Mouse (Mus musculus) frontal cortex, postnatal 10 days (tissue): ENCODE data around the gene Rragd.

Experiments used
- DNase-seq, 2 experiments: peaks; one replicate each; pipeline ENCODE4 v3.0.0; 2022; ENCODE audit warnings: low spot score in 2 of 2, mixed read lengths in 1 of 2

Gene Rragd

DNA sequence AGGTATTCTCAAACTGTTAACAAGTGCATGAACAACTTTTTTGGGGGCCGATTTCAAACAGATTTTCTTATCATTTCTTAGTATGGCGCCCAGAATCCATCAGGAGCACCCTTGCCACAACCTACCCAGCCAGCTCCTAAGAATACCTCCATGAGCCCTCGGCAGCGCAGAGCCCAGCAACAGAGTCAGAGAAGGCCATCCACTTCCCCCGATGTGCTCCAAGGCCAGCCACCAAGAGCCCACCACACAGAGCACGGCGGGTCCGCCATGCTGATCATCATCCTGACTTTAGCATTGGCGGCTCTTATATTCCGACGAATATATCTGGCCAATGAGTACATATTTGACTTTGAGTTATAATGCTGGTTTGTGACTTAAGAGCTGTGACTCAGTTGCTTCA, 66.8 kb downstream of the Rragd start:
- DNase-seq, result no peak

DNA sequence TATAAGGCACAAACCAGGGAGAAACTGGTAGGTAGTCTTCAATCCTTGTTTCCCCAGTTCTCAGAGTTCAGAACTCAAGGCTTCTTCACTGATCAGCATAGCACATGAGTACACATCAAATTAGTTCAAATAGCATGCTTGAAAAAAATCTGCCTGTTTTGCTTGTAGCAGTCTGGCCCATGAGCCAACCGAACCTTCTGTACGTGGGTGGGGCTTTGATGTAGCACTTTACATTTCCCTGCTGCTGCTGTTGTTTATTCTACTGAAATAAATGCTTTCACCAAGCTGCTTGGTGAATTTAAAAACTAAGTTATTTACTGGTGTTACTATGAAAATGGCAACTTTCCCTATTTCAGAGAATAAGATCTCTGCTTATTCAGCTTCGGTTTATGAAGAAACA, 69.2 kb downstream of the Rragd start:
- no peak for DNase-seq

DNA sequence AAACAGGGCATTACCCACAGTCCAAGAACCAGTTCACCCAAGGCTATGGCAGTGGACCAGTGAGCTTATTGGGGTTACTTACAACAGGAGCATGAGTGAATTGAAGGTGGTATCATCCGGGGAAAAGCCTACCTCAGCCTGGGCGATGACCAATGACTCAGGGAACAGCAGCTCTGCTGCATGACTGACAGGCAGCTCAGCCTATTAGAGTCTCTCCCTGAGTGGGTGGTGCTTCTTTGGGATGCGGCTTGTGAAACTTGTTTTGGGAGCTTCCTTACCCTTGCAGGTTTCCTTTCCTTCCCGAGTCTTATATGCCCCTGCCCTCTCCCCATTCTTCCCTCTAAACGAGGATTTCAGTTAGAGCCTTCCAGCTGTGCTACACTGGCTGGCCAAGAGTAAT, 69.8 kb downstream of the Rragd start:
- DNase-seq, result no peak

DNA sequence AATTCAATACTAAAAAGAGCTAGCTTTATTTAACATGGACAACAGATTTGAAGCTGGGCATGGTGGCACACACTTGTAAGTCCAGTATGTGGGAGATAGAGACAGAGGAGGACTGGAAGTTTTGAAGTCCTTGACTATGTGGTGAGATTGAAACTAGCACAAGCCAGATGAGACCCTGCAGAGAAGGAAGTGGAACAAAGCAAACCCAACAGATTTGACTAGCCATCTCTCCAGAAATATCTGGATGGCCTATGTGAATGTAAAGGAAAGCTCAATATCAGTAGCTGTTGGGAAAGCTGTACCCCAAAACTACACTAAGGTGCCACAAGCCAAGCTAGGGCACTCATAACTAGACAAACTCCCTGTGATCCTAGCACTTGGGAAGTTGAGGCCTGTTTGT, 71.6 kb downstream of the Rragd start:
- no peak for DNase-seq

DNA sequence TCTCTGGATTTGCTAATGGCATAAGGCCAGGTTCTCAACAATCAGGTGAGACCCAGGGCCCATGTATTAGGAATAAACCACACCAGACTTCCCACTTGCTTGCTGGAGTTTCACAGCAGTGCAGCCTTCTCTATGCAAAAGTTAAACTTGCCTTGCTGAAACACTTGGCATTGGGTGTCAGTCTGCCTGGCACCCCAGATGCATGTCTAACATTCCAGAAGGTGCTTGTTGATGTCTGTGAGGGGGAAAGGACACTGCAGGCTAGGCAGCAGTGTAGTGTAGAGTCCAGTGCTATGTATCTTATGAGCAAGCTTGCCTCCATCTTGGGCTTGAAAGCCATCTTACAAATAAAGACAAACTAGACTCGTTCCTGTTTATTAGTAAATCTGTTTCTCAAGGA, 73.5 kb downstream of the Rragd start:
- DNase-seq, result no peak

DNA sequence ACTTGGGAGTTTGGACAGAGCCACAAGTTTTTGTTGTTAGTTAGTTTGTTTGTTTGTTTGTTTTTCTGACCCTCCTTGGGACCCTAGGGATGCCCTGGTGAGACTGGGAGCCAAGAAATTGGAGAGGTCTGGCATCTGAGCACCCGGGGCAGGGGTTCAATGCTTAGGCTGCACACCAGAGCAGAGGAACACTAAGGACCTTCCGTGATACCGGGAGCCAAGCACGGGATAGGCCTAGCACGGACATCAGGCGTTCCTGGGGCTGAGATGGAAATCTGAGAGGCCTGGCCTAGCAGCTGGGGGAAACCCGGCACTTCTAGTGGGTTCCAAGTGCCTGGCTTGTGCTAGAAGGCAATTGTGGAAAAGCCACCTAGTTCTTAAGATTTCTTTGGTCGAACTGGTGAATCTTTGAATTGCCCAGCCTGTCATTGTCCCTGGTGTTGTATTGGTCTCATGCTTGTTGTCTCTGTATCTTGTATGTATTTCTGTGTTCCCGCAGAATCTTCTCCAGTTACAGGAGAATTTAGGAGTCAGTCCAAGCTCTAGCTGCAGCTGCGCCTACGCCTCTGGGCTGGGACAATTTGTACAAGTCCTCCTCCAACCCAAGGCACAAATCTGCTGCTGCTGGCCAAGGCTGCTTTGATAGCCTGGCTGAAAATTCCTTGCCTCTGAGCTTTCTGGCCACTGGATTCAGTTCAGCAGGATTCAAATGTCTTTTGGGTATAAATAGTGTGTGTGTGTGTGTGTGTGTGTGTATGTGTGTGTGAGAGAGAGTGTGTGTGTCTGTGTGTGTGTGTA, 75.3 kb downstream of the Rragd start:
- no peak for DNase-seq

DNA sequence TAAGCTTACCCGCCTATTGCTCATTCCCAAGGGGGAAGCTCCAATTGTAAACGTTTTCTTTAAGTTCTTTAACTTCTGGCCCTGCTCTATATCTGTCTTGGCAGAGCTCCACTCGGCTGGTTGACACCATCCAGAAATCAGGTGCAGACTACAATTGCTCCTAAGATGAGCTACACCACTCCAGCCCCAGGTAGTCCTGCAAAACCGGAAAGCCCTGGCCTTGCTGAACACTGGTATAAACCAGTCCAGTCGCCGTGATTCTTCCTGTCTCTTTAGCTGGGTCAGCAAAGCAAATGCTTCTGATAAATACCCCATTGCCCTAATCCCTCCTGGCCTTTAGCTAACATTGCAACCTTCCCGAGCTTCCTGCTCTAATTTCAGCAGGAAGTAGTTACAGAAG, 78.3 kb downstream of the Rragd start:
- DNase-seq, result no peak

DNA sequence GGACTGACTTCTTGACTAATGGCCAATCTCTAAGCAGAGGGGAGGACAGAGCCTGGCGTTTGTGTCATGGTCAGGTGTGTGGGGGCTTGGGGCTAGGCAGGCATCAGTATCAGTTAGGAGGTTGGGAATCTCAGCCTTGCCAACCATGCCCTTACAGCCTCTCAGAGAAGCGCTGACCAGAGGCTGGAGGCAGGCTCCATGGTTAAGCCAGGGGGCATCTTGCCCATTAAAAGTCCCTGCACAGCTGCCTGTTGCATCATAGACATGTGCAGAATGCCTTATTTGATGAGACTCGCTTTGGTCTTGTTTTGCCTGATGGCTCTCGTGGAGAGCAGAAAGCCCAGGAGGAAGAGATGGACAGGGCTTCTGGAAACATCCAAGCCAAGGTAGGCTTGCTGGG, 80.1 kb downstream of the Rragd start, which contains the start of gene Gabrr2:
TSS of gene Gabrr2 (plus strand) at position 19 of the 400 bp plus-strand sequence.
- DNase-seq, result no peak

DNA sequence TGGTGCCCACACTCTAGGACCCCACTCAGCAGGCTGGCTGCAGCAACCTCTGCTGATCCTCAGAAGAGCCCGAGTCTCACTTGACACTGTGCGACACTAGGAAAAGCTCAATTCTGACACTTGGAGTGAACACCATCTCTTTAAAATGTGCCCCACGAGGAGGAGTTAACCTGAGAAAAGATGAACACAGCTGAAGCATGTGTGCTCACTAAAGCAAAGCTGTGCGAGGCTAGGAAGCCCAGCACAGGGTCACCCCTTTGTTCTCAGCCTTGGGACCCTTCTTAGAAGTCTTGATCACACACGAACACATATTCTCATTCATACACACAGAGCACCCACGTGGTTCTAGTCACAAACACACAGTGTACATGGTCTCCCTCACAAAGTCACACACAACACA, 82.1 kb downstream of the Rragd start:
- no peak for DNase-seq

DNA sequence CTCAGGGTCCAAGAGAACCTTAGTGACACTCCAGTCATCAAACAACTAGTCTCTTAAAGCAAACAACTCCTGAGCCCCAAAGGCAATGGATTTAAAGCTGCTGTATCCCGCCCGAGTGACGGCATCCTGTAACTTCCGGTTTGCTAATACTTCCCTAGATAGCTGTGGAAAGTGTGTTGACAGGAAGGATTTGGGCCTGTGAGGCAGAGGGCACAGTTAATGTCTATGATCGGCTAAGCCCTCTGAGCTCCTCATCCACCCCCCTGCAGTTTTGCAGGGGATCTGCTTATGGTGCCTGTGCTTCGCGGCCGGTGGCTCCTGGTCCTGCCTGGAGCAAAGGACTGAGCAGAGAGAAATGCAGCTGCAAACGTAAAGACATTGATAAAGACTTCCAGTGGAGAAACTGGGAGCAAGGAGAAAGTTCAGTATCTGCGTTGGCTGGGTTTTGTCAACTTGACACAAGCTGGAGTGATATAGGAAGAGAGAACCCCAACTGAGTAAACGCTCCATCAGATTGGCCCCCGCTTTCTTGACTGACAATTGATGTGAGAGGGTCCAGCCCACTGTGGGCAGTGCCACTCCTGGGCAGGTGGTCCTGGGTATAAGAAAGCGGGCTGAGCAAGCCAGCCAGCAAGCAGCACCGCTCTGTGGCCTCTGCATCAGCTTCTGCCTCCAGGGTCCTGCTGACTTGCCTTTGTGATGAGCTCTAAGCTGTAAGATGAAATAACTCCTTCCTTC, 83.6 kb downstream of the Rragd start:
- DNase-seq, result no peak

DNA sequence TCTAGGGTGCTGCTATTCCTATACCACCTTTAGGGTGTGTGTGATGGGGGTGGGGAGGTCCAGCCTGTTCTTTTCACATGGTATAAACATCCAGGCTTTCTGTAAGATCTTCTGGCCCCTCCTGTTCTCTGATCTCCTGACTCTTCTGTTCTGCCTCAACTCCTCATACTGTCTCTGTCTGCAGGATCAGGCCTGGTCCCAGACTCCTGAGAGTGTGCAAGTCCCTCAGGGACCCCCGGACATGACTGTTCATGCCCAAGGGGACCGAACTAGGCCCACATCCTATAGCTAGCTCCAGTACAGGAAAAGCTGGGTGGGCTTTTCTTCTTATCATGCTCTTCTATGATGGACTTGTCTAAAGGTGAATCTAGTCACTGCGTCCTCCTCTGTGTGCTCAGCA, 84.5 kb downstream of the Rragd start:
- DNase-seq, result no peak

DNA sequence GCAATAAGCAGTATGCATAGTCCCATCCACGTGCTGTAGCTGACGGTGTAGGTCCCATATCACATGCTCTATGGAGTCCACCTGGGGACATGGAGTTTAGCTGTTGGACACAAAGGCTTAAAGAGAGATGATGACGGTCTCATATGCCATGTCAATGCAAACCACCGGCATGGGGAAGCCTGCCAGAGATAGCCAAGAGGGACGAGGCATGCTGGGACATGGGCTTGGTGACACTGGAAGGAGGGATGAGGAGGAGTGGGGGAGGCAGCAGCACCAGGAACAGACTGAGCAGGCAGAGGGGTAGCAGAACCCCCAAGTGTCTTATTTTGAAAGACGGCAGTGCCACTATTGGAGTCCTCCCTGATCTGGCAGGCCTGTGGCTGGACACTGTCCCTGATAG, 85.0 kb downstream of the Rragd start:
- no peak for DNase-seq

DNA sequence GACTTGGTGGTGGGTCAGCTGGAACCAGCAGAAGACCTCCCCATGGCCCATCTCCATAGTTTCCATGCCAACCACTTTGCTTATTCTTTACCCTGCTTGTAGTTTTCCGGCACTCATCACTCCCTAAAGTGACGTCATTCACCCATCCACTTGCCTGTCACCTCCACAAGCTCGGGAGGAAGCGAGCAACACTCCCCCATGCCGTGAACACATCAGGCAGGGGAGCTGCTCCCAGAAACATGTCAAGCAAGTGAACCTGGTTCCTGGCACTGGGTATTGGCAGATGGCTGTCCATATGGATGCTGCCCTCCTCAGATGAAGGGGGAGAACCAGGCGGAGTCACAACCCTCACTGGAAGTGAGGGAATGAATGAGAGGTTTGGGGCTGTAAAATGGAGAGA, 86.1 kb downstream of the Rragd start:
- peak in 1 of 2 experiments; percentile 23 for DNase-seq

DNA sequence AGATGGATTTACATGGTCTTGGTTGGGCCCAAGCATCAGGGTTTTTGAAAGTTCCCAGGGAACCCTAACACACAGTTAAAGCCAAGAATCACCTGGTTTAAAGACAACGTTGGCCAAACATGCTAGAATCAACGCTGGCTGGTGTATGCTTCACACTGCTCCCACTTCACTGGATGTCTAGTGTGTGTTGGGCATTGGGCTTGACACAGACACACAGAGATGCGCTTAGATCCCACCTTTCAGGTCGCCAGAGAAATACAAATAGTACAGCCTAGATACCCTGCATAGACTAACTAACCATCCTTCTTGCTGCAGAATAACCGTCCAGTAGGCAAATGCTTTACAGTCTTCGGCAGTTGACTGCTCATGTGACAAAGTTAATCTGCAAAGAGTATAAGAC, 87.5 kb downstream of the Rragd start:
- DNase-seq, result no peak

DNA sequence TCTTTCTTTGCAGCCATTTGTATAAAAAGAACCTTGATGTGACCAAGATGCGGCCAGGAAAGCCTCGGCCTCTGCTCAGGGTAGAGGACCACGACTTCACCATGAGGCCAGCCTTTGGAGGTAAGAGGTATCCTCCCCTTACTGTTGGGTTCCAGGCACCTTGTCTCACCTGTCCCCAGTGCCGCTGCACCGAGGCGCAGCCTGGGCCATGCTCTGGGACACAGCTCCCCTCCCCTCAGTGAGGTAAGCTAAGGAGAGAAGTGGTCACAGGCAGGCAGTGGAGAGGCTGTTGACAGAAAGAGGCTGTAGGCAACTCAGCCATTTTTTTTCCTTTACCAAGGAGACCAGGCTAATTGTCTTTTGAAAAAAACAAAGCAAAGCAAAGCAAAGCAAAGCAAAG, 88.5 kb downstream of the Rragd start:
- no peak for DNase-seq
